Mouse (Mus musculus): ENCODE measurements around the gene Wdr49.

DNA sequence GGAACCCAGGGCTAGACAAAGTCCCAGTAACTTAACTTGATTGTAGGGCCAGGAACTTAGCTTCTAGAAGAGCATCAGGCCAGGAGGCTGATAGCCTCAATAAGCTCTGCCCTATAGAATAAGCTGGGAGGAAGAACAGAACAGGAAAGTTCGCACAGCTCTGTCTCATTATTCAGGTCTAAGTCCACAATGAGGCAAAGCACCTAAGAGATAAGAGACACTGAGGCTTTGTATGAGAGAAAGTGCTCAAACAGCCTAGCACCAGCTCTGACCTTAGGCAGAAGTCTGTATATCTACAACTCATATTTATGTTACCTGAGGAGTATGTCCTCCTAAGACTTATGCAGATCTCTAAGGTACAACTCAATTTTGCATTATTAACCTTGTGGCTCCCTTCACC is 40.6 kb upstream of the Wdr49 start:
- TF ChIP-seq CTCF (IDR thresholded peaks at IDR 0.05; ENCODE audit: low read depth) (no peak), EP300 (IDR thresholded peaks at IDR 0.05; ENCODE audit: low read depth) (no peak)
